Mouse (Mus musculus) forebrain, postnatal 0 days (tissue): ENCODE data around the gene Nmt1. TPM values are rescaled to one million over a fixed set of nuclear protein-coding genes. Genes with fewer than 3 reads are reported as not detected.
A peak's percentile ranks its signal among the peaks of the same experiment; 100 is the strongest.

Source experiments
- ATAC-seq: fragments of 200-750 bp; cut with Nextera tagmentation; 2 replicates; pipeline ENCODE4 v1.8.0; 2017; ENCODE audit warnings: mild to moderate bottlenecking, moderate library complexity
- DNase-seq: peaks from one replicate; pipeline ENCODE4 v3.0.0-alpha.2; 2015
- H3K27ac ChIP-seq: fragments of 300-500 bp; sonication (generic); 2 replicates; pipeline ENCODE4 v1.5.1; 2014; ENCODE audit warnings: low read depth, mild to moderate bottlenecking, antibody characterized with exemption, low read length, moderate library complexity, mixed read lengths
- H3K27me3 ChIP-seq: fragments of 300-500 bp; sonication (generic); 2 replicates; pipeline ENCODE4 v1.6.1; 2014; ENCODE audit warnings: mild to moderate bottlenecking, low read length, mixed read lengths; ENCODE audit not compliant: insufficient read depth
- H3K36me3 ChIP-seq: fragments of 300-500 bp; sonication (generic); 2 replicates; pipeline ENCODE4 v1.6.1; 2014; ENCODE audit warnings: mild to moderate bottlenecking, moderate library complexity; ENCODE audit not compliant: insufficient read depth
- H3K4me1 ChIP-seq: fragments of 300-500 bp; sonication (generic); 2 replicates; pipeline ENCODE4 v1.6.1; 2014; ENCODE audit warnings: antibody characterized with exemption; ENCODE audit not compliant: insufficient read depth
- H3K4me2 ChIP-seq: fragments of 300-500 bp; sonication (generic); 2 replicates; pipeline ENCODE4 v1.6.1; 2014; ENCODE audit warnings: low read depth, mild to moderate bottlenecking, moderate library complexity
- H3K4me3 ChIP-seq: fragments of 300-500 bp; sonication (generic); 2 replicates; pipeline ENCODE4 v1.5.1; 2014; ENCODE audit warnings: low read depth, low read length, mixed read lengths
- H3K9ac ChIP-seq: fragments of 300-500 bp; sonication (generic); 2 replicates; pipeline ENCODE4 v1.6.1; 2014; ENCODE audit warnings: mild to moderate bottlenecking
- H3K9me3 ChIP-seq: fragments of 300-500 bp; sonication (generic); 2 replicates; pipeline ENCODE4 v1.6.1; 2016; ENCODE audit warnings: low read length
- CTCF ChIP-seq: sonication (generic); IDR thresholded peaks from 2 replicates; pipeline ENCODE4 v1.5.1; 2016; ENCODE audit warnings: antibody characterized with exemption, control low read depth, low read depth
- WGBS: fragments of 180-500 bp; shearing (Covaris S2); extraction: QIAGEN DNeasy Blood & Tissue Kit; methylation state at CpG from one replicate; pipeline ENCODE4 v1.1.7; 2014; 5-methylcytosine and 5-hydroxymethylcytosine counted together
- polyA plus RNA-seq: library from polyadenylated mRNA; unstranded; fragments of >200 nt; fragmentation: Nextera tagmentation; extraction: Ambion mirVana; gene quantifications from 2 replicates; pipeline ENCODE4 v1.2.1, GENCODE M21; 2015
- total RNA-seq: library from RNA; depleted of rRNA; stranded (reverse); fragments of >200 nt; gene quantifications from 2 replicates; pipeline ENCODE4 v1.2.3, GENCODE M21; 2014

The Nmt1 gene
- total and polyA plus RNA-seq, 2 experiments from 2014 or later: 35.0 to 63.2 TPM

DNA sequence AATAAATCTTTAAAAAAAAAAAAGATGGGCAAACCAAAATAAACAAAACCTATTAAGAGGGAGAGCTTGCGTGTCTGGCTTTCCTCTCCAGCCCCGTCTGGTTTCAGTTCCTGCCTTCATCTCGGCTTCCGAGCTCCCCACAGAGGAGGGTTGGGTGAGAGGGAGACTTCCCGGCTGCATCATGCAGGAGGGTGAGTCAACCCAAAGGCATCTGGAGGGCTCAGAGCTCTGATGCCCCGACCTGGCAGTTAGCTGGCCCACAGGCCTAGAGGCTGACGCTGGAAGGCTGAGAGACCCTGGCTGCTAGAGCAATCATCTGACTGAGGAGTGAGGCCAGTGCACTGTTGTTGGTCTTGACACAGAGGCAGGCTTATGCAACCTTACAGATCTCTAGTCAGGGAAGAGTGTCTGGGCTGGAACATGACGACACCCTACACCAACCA is 23.3 kb downstream of the Nmt1 start:
- Histone ChIP-seq H3K4me3 (no peak overlapping the region), H3K36me3 (peaks cover 52% of the 10 kb centered on the region), H3K27ac (no peak overlapping the region), H3K27me3 (no peaks in the 10 kb centered on the region), H3K9me3 (no peaks in the 10 kb centered on the region), H3K4me2 (no peak overlapping the region), H3K9ac (no peak overlapping the region), H3K4me1 (no peaks in the 10 kb centered on the region)
- no peak for ATAC-seq
- WGBS: 85% methylated on average over 8 of the region's 8 CpGs
- no peak for TF ChIP-seq CTCF
- no peak for DNase-seq

DNA sequence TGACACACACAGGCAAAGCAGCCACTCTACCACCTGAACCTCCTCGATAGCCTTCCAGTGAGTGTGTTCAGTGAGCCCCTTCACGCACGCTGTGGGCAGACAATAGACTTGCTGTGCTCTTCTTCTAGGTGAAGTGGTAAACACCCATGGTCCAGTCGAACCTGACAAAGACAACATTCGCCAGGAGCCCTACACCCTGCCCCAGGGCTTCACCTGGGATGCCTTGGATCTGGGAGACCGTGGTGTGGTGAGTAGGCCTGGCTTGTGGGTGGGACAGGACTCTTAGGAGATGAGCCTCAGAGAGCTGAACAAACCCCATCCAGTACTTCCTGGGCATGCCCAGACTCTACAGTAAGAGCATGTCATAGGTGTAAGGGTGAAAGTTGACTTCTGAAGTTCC is 24.1 kb downstream of the Nmt1 start:
- Histone ChIP-seq H3K9me3 (no peaks in the 10 kb centered on the region), H3K27ac (no peak overlapping the region), H3K9ac (no peak overlapping the region), H3K27me3 (no peaks in the 10 kb centered on the region), H3K4me3 (no peak overlapping the region), H3K36me3 (peaks cover 52% of the 10 kb centered on the region), H3K4me2 (no peak overlapping the region), H3K4me1 (no peaks in the 10 kb centered on the region)
- no peak for TF ChIP-seq CTCF
- WGBS: 93% methylated on average over 6 of the region's 6 CpGs
- DNase-seq (no peak), ATAC-seq (no peak)

DNA sequence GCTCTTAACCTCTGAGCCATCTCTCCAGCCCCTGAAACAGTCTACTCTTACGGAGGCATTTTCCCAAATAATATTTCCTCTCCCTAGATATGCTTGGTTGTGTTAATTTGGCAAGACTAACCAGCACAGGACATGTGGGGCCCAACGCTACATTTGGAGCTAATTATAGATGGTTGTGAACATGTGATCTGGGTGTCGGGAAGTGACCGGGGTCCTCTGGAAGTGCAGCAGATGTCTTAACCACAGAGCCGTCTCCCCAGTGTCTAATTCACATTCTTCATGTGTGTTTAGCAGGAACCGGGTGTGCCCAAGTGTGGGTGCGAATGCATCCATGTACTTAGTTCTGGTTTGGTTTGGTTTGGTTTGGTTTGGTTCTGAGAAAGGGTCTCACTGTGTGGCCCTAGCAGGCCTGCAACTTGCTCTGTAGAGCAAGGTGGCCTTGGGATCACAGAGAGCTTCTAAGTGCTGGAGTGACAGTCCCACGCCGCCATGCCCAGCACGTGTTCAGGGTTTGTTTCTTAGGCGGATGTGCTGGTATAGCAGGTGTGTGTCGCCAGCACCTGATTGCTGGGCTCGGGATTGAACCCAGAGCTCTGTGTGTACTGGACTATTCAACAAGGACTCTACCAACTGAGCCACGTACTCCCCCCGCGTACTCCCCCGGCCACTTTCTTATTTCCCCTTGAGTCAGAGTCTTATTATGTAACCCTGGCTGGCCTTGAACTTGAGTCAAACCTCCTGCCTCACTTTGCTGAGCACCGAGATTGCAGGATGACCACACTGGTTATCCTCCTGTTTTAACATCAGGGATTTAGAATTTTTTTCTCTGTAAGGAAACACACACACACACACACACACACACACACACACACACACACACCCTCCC is 25.4 kb downstream of the Nmt1 start:
- Histone ChIP-seq H3K36me3 (peaks cover 62% of the 10 kb centered on the region), H3K27me3 (no peaks in the 10 kb centered on the region), H3K4me1 (no peaks in the 10 kb centered on the region), H3K4me2 (no peak overlapping the region), H3K4me3 (no peak overlapping the region), H3K9ac (no peak overlapping the region), H3K27ac (no peak overlapping the region), H3K9me3 (no peaks in the 10 kb centered on the region)
- ATAC-seq (no peak), DNase-seq (no peak)
- 93% methylated on average over 18 of the region's 18 CpGs for WGBS
- TF ChIP-seq CTCF: no peak

DNA sequence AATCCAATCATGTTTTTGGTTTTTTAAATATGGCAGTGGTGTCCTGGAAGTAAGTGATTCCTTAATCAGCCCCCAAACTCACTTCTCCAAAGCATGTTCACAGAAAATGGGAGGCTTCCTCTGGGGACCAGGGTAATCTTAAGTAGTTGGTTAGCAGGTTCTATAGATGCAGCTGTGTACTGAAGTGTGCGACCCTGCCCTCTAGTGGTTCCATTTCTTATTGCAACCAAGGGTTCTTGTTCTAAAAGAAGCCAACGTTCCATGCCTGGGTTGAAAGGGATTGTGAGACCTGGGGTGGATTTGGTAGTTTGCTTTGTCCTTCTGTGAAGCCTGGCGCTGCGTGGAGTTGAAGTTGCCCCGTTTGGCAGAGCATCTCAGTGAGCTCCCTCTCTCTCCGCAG is 26.8 kb downstream of the Nmt1 start:
- DNase-seq: peak; percentile 87
- peak; percentile 89 for TF ChIP-seq CTCF
- no peaks in the 10 kb centered on the region for H3K9me3 ChIP-seq
- no peak overlapping the region for H3K4me2 ChIP-seq
- H3K9ac ChIP-seq: no peak overlapping the region
- 43% methylated on average over 6 of the region's 6 CpGs for WGBS
- peaks cover 71% of the 10 kb centered on the region for H3K36me3 ChIP-seq
- no peak overlapping the region for H3K4me3 ChIP-seq
- H3K27me3 ChIP-seq: no peaks in the 10 kb centered on the region
- H3K27ac ChIP-seq: no peak overlapping the region
- ATAC-seq: peak; percentile 65; the same call in 1 of the 2 replicates
- H3K4me1 ChIP-seq: no peaks in the 10 kb centered on the region

DNA sequence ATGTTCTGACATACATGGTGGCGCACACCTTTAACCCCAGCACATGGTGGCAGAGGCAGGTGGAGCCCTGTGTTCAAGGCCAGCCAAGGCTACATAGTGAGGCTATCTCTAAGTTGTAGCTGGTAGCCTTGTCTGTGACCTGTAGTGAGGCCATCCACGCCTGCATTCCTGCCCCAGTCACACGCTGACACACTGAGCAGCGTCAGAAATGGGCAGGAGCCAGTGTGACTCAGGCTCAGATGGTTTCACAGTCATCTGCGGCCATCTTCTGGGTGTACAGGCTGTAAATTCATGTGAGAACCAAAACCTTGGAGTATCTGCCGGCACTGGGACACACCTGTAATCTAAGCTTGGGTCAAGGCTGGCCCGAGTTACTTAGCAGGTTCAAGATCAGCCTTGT is 28.6 kb downstream of the Nmt1 start:
- Histone ChIP-seq H3K27me3 (no peaks in the 10 kb centered on the region), H3K4me2 (no peak overlapping the region), H3K36me3 (peaks cover 71% of the 10 kb centered on the region), H3K9ac (no peak overlapping the region), H3K27ac (no peak overlapping the region), H3K4me1 (no peaks in the 10 kb centered on the region), H3K9me3 (no peaks in the 10 kb centered on the region), H3K4me3 (no peak overlapping the region)
- ATAC-seq (no peak), DNase-seq (no peak)
- no peak for TF ChIP-seq CTCF
- 94% methylated on average over 7 of the region's 7 CpGs for WGBS

DNA sequence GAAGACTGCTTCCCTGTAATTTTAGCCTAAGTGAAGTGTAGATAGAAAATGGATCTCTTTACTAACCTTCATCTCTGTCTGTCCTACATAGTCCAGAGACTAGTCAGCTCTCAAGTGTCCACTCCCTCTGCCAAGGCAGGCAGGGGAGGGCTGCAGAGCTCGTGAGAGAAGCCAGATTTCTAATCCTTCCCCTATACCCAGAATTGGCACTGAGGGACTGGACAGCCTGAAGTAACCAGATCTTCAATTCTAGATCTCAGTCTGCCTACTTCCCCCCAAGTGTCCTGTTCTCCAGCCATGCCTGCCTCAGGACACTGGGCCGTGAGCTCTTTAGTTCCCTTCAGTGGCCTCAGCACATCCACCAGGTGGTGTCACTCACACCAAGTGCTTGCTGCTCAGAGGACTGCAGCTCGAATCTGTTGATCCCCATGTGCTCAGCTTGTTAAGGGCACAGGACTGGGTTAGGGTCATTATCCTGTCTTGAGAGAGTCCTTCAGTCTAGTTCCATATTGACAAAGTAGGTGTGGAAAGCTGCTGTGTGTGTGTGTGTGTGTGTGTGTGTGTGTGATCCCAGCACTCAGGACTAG is 30.6 kb downstream of the Nmt1 start:
- no peak for ATAC-seq

More for the DNA sequence above, 30.6 kb downstream of the Nmt1 start:
- peaks cover 74% of the 10 kb centered on the region for H3K36me3 ChIP-seq
- no peaks in the 10 kb centered on the region for H3K9me3 ChIP-seq
- H3K4me2 ChIP-seq: no peak overlapping the region
- H3K27me3 ChIP-seq: no peaks in the 10 kb centered on the region
- H3K4me3 ChIP-seq: no peak overlapping the region
- no peak overlapping the region for H3K27ac ChIP-seq
- H3K9ac ChIP-seq: no peak overlapping the region
- H3K4me1 ChIP-seq: no peaks in the 10 kb centered on the region
- DNase-seq: no peak
- 73% methylated on average over 3 of the region's 3 CpGs for WGBS
- TF ChIP-seq CTCF: no peak
